Mouse (Mus musculus): ENCODE results near the gene Prss16. TPM values are rescaled to one million over a fixed set of nuclear protein-coding genes. Genes with fewer than 3 reads are reported as not detected.
A peak's percentile ranks its signal among the peaks of the same experiment; 100 is the strongest.

Prss16 gene
- polyA plus RNA-seq, 1 experiment from 2014 or later: 0.21 TPM

DNA sequence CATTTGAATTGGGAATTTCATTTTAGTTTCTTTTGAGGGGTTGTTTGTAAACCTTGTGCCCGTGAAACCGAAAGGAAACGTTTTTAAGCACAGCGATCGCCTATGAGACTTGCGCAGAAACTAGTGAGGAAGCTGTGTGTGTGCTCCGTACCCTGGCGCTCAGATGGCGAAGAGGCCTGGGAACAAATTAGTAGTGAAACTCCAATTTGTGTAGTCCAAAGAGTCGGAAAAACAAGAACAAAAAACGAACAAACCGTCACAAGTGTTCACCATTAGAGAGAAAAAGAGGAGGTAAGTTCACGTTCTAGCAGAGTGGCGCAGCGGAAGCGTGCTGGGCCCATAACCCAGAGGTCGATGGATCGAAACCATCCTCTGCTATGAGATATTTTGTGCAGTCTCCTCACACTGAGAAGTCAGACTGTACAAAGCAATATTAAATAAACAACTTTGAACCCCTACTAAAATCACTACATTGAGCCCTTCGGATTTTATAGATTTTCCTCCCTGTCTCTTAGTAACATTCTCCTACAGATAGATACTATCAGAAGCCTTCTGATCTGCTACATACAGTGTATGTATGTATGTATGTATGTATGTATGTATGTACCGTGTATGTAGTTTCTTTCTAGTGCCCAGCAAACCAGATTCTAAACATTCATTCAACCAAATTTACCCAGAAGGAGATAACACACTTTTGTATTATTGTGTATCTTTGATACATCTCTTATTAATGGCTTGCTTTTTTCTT is 34.6 kb downstream of the Prss16 start:
- no peaks in the 10 kb centered on the region for H3K4me1 ChIP-seq (replicated peaks; ENCODE audit: insufficient read depth, low read length)
- H3K27ac ChIP-seq: peak overlapping the region; percentile 91
- WGBS: 4% methylated on average over 20 of the region's 20 CpGs
- DNase-seq (ENCODE audit: low spot score): peak; percentile 80
- peak overlapping the region; percentile 75 for H3K4me3 ChIP-seq (replicated peaks; ENCODE audit: low read depth, low read length)
- no peaks in the 10 kb centered on the region for H3K36me3 ChIP-seq (ENCODE audit: insufficient read depth, low read length)
- no peak for TF ChIP-seq CTCF (IDR thresholded peaks at IDR 0.05; ENCODE audit: low read depth)
- ATAC-seq (replicated peaks; ENCODE audit: low FRiP score, low read depth): peak; percentile 94
- peak overlapping the region; percentile 47 for H3K4me2 ChIP-seq (ENCODE audit: low read length)
- H3K9ac ChIP-seq (ENCODE audit: low read depth, low read length): peak overlapping the region; percentile 67
- H3K9me3 ChIP-seq (replicated peaks; ENCODE audit: low read length): no peaks in the 10 kb centered on the region
- H3K27me3 ChIP-seq (ENCODE audit: insufficient read depth, low read length): no peaks in the 10 kb centered on the region

DNA sequence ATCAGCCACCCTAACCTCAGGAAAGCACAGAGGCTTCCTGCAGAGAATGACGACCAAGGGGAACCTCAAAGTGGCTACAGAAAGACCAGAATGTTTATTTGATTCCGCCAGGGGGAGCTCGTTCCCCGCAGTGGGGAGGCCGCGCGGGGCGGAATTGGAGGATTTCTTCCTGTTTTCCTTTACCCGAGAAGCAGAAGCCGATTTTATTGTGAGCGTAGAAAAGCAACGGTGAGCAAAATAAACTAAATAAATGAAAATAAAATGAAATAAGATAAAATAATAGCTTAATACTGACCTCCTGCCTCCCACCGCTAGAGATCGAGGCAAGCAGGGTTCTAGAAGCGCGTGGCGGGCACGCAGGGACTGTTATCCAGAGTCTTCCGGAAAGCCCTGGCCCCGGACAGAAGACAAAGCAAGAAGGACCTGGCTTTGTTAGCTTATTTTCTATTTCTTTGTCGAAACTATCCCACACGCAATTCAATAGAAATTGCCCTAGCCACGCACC is 35.3 kb downstream of the Prss16 start:
- Histone ChIP-seq H3K9ac (ENCODE audit: low read depth, low read length) (peak overlapping the region; percentile 67), H3K4me1 (replicated peaks; ENCODE audit: insufficient read depth, low read length) (no peaks in the 10 kb centered on the region), H3K4me3 (replicated peaks; ENCODE audit: low read depth, low read length) (peak overlapping the region; percentile 75), H3K27me3 (ENCODE audit: insufficient read depth, low read length) (no peaks in the 10 kb centered on the region), H3K36me3 (ENCODE audit: insufficient read depth, low read length) (no peaks in the 10 kb centered on the region), H3K27ac (peak overlapping the region; percentile 91), H3K4me2 (ENCODE audit: low read length) (peak overlapping the region; percentile 47), H3K9me3 (replicated peaks; ENCODE audit: low read length) (no peaks in the 10 kb centered on the region)
- ATAC-seq (replicated peaks; ENCODE audit: low FRiP score, low read depth) (peak; percentile 72), DNase-seq (ENCODE audit: low spot score) (peak; percentile 96)
- peak; percentile 97 for TF ChIP-seq CTCF (IDR thresholded peaks at IDR 0.05; ENCODE audit: low read depth)
- 0% methylated on average over 23 of the region's 23 CpGs for WGBS

DNA sequence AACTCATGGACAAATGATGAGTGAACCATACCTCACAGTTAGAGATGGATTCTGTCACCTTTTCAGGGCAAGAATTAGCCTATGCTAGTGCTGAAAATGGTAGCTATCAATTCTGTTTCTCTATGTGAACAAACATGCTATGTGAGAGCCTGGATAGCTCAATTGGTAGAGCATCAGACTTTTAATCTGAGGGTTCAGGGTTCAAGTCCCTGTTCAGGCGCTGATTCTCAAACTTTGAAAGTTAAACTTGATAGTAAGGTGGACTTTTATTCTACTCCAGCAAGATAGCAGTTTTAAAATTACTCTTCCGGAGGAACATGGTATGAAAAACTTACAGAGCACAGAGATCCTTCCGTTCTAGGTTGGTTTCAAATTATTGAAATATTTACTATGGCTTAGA is 37.9 kb downstream of the Prss16 start:
- no peak overlapping the region for H3K9ac ChIP-seq (ENCODE audit: low read depth, low read length)
- WGBS: 41% methylated on average over 3 of the region's 3 CpGs
- H3K27ac ChIP-seq: no peak overlapping the region
- H3K4me1 ChIP-seq (replicated peaks; ENCODE audit: insufficient read depth, low read length): no peaks in the 10 kb centered on the region
- ATAC-seq (replicated peaks; ENCODE audit: low FRiP score, low read depth) (no peak), DNase-seq (ENCODE audit: low spot score) (no peak)
- no peaks in the 10 kb centered on the region for H3K36me3 ChIP-seq (ENCODE audit: insufficient read depth, low read length)
- H3K27me3 ChIP-seq (ENCODE audit: insufficient read depth, low read length): no peaks in the 10 kb centered on the region
- H3K9me3 ChIP-seq (replicated peaks; ENCODE audit: low read length): no peaks in the 10 kb centered on the region
- H3K4me3 ChIP-seq (replicated peaks; ENCODE audit: low read depth, low read length): no peak overlapping the region
- no peak overlapping the region for H3K4me2 ChIP-seq (ENCODE audit: low read length)
- no peak for TF ChIP-seq CTCF (IDR thresholded peaks at IDR 0.05; ENCODE audit: low read depth)

GRCm38 (mm10) chr13:21969816-21970215 is 39.7 kb downstream of the Prss16 start:
- ATAC-seq (replicated peaks; ENCODE audit: low FRiP score, low read depth) (no peak), DNase-seq (ENCODE audit: low spot score) (no peak)
- no peaks in the 10 kb centered on the region for H3K9me3 ChIP-seq (replicated peaks; ENCODE audit: low read length)
- no peak overlapping the region for H3K4me3 ChIP-seq (replicated peaks; ENCODE audit: low read depth, low read length)
- no peaks in the 10 kb centered on the region for H3K4me1 ChIP-seq (replicated peaks; ENCODE audit: insufficient read depth, low read length)
- no peak overlapping the region for H3K27ac ChIP-seq
- WGBS: 44% methylated on average over 2 of the region's 2 CpGs
- no peaks in the 10 kb centered on the region for H3K27me3 ChIP-seq (ENCODE audit: insufficient read depth, low read length)
- no peak overlapping the region for H3K4me2 ChIP-seq (ENCODE audit: low read length)
- no peak for TF ChIP-seq CTCF (IDR thresholded peaks at IDR 0.05; ENCODE audit: low read depth)
- no peaks in the 10 kb centered on the region for H3K36me3 ChIP-seq (ENCODE audit: insufficient read depth, low read length)
- H3K9ac ChIP-seq (ENCODE audit: low read depth, low read length): no peak overlapping the region

DNA sequence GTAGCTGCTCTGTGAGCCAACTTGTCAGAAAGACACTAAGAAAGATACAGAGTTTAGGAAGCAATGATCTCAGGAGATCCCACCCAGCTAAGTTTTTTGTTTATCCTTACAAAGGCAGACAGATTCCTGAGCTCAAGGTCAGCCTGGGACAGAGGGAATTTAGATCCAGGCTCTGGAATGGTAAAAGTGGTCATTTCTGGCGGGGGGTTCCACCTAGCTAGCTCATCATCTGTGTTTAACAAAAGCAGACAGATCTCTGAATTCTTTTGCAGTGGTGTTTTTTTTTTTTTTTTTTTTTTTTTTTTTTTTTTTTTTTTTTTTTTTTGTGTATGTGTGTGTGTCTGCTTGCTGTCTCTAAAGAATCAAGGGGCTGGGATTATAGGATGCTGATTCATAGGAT is 40.3 kb downstream of the Prss16 start:
- DNase-seq (ENCODE audit: low spot score): no peak
- no peak overlapping the region for H3K27ac ChIP-seq
- H3K9ac ChIP-seq (ENCODE audit: low read depth, low read length): no peak overlapping the region
- H3K9me3 ChIP-seq (replicated peaks; ENCODE audit: low read length): no peaks in the 10 kb centered on the region
- no peak for TF ChIP-seq CTCF (IDR thresholded peaks at IDR 0.05; ENCODE audit: low read depth)
- H3K27me3 ChIP-seq (ENCODE audit: insufficient read depth, low read length): no peaks in the 10 kb centered on the region
- H3K4me1 ChIP-seq (replicated peaks; ENCODE audit: insufficient read depth, low read length): no peaks in the 10 kb centered on the region
- no peak overlapping the region for H3K4me3 ChIP-seq (replicated peaks; ENCODE audit: low read depth, low read length)
- WGBS: 39% methylated on average over 1 of the region's 1 CpGs
- H3K36me3 ChIP-seq (ENCODE audit: insufficient read depth, low read length): no peaks in the 10 kb centered on the region
- H3K4me2 ChIP-seq (ENCODE audit: low read length): no peak overlapping the region
- no peak for ATAC-seq (replicated peaks; ENCODE audit: low FRiP score, low read depth)

Small RNA genes lying within 50 kb of the gene (microRNA-seq; reads per million reads assigned to microRNA genes)
- gene Gm44390: not detected
- not detected for gene Gm44486

Other genes starting within 250 kb of the Prss16 start
- gene Hist1h1b, start 229.1 kb downstream of the Prss16 start, polyA plus RNA-seq (2015; fragmentation: Nextera tagmentation; extraction: Ambion mirVana): 13.2 and 13.8 TPM in 2 replicates
- 66.0 and 72.0 TPM in 2 replicates for gene Hist1h3i, start 226.4 kb downstream of the Prss16 start, polyA plus RNA-seq (2015; fragmentation: Nextera tagmentation; extraction: Ambion mirVana)
- 4.6 TPM in 1 of 2 replicates, not detected in the other for gene Hist1h2an, start 222.5 kb downstream of the Prss16 start, polyA plus RNA-seq (2015; fragmentation: Nextera tagmentation; extraction: Ambion mirVana)
- gene Hist1h2bp, start 222.3 kb downstream of the Prss16 start, polyA plus RNA-seq (2015; fragmentation: Nextera tagmentation; extraction: Ambion mirVana): 0.71 and 1.5 TPM in 2 replicates
- 12.2 and 13.7 TPM in 2 replicates for gene Hist1h2bq, start 199.5 kb downstream of the Prss16 start, polyA plus RNA-seq (2015; fragmentation: Nextera tagmentation; extraction: Ambion mirVana)
- gene Hist1h2ao, start 199.3 kb downstream of the Prss16 start, polyA plus RNA-seq (2015; fragmentation: Nextera tagmentation; extraction: Ambion mirVana): not detected in 2 replicates
- gene Hist1h4m, start 198.0 kb downstream of the Prss16 start, polyA plus RNA-seq (2015; fragmentation: Nextera tagmentation; extraction: Ambion mirVana): not detected in 2 replicates
- 6.0 and 6.3 TPM in 2 replicates for gene Hist1h4n, start 177.5 kb downstream of the Prss16 start, polyA plus RNA-seq (2015; fragmentation: Nextera tagmentation; extraction: Ambion mirVana)
- 2,281 and 2,496 TPM in 2 replicates for gene Hist1h2ap, start 176.2 kb downstream of the Prss16 start, polyA plus RNA-seq (2015; fragmentation: Nextera tagmentation; extraction: Ambion mirVana)
- gene Hist1h2br, start 176.0 kb downstream of the Prss16 start, polyA plus RNA-seq (2015; fragmentation: Nextera tagmentation; extraction: Ambion mirVana): 13.2 TPM in 2 replicates
- 8.5 and 9.6 TPM in 2 replicates for gene Zfp184, start 64.6 kb downstream of the Prss16 start, polyA plus RNA-seq (2015; fragmentation: Nextera tagmentation; extraction: Ambion mirVana)
- gene Pom121l2, start 28.5 kb downstream of the Prss16 start, polyA plus RNA-seq (2015; fragmentation: Nextera tagmentation; extraction: Ambion mirVana): not detected in 2 replicates
- gene Hist1h2ah, start 25.8 kb upstream of the Prss16 start, polyA plus RNA-seq (2015; fragmentation: Nextera tagmentation; extraction: Ambion mirVana): 4.0 and 4.5 TPM in 2 replicates
- 4.0 and 4.8 TPM in 2 replicates for gene Hist1h2bk, start 26.1 kb upstream of the Prss16 start, polyA plus RNA-seq (2015; fragmentation: Nextera tagmentation; extraction: Ambion mirVana)
- gene Hist1h4i, start 31.6 kb upstream of the Prss16 start, polyA plus RNA-seq (2015; fragmentation: Nextera tagmentation; extraction: Ambion mirVana): 15.3 and 17.2 TPM in 2 replicates
- gene Hist1h2ag, start 33.2 kb upstream of the Prss16 start, polyA plus RNA-seq (2015; fragmentation: Nextera tagmentation; extraction: Ambion mirVana): 33.8 and 48.4 TPM in 2 replicates
- 8.5 and 10.2 TPM in 2 replicates for gene Hist1h2bj, start 33.5 kb upstream of the Prss16 start, polyA plus RNA-seq (2015; fragmentation: Nextera tagmentation; extraction: Ambion mirVana)
- not detected in 2 replicates for gene Vmn1r188, start 74.7 kb upstream of the Prss16 start, polyA plus RNA-seq (2015; fragmentation: Nextera tagmentation; extraction: Ambion mirVana)
- not detected in 2 replicates for gene Vmn1r189, start 96.1 kb upstream of the Prss16 start, polyA plus RNA-seq (2015; fragmentation: Nextera tagmentation; extraction: Ambion mirVana)
- gene Vmn1r191, start 174.2 kb upstream of the Prss16 start, polyA plus RNA-seq (2015; fragmentation: Nextera tagmentation; extraction: Ambion mirVana): not detected in 2 replicates
- gene Vmn1r192, start 181.4 kb upstream of the Prss16 start, polyA plus RNA-seq (2015; fragmentation: Nextera tagmentation; extraction: Ambion mirVana): not detected in 2 replicates
- gene Vmn1r193, start 213.4 kb upstream of the Prss16 start, polyA plus RNA-seq (2015; fragmentation: Nextera tagmentation; extraction: Ambion mirVana): not detected in 2 replicates
- gene Vmn1r194, start 234.5 kb upstream of the Prss16 start, polyA plus RNA-seq (2015; fragmentation: Nextera tagmentation; extraction: Ambion mirVana): not detected in 2 replicates

Measured in kidney, postnatal 0 days (tissue).